Mouse (Mus musculus): ENCODE measurements around the gene Gfpt1. TPM values are rescaled to one million over a fixed set of nuclear protein-coding genes. Genes with fewer than 3 reads are reported as not detected.

Gene Gfpt1
- 12.4 and 14.7 TPM in 2 replicates for polyA plus RNA-seq (2015; fragmentation: Nextera tagmentation; extraction: Ambion mirVana)

GRCm38 (mm10) chr6:87042337-87043130, at the start of gene Gfpt1:
Gene Gfpt1, plus strand, starts transcription at chr6:87042846.

GRCm38 (mm10) chr6:87008887-87009286, 33.8 kb upstream of the Gfpt1 start, which contains the start of gene Nfu1:
Gene Nfu1, plus strand, starts transcription at chr6:87009236.

GRCm38 (mm10) chr6:87104123-87104796, 61.6 kb downstream of the Gfpt1 start, which contains the start of gene D6Ertd527e:
Gene D6Ertd527e, plus strand, starts transcription at chr6:87104746.

Other genes with a start within 250 kb of the Gfpt1 start
- 62.0 and 66.1 TPM in 2 replicates for gene Anxa4, start 249.3 kb upstream of the Gfpt1 start, polyA plus RNA-seq (2015; fragmentation: Nextera tagmentation; extraction: Ambion mirVana)
- gene Aak1, start 193.3 kb upstream of the Gfpt1 start, polyA plus RNA-seq (2015; fragmentation: Nextera tagmentation; extraction: Ambion mirVana), result 10.3 and 14.0 TPM in 2 replicates
- 79.4 and 86.7 TPM in 2 replicates for gene Nfu1, start 33.6 kb upstream of the Gfpt1 start, polyA plus RNA-seq (2015; fragmentation: Nextera tagmentation; extraction: Ambion mirVana)
- 0.13 and 0.23 TPM in 2 replicates for gene D6Ertd527e, start 61.9 kb downstream of the Gfpt1 start, polyA plus RNA-seq (2015; fragmentation: Nextera tagmentation; extraction: Ambion mirVana)